Mouse (Mus musculus) liver, adult 2 months (tissue): ENCODE measurements at regions not wholly inside any gene's neighbourhood (a gene's known extent, or its start where the extent isn't known, plus 50 kb on each side); places are given as distances from the start of the nearest gene placed in this dataset.

ENCODE experiments used
- CTCF ChIP-seq: fragments of 200-500 bp; IDR thresholded peaks from 2 replicates; pipeline ENCODE4 v1.5.1; 2011; ENCODE audit warnings: low read depth, low read length, control low read depth
- POLR2A ChIP-seq: fragments of 200-500 bp; IDR thresholded peaks from 2 replicates; pipeline ENCODE4 v1.6.1; 2011; ENCODE audit warnings: low read length, control low read depth; ENCODE audit not compliant: insufficient read depth; ENCODE audit errors: extremely low read depth

DNA sequence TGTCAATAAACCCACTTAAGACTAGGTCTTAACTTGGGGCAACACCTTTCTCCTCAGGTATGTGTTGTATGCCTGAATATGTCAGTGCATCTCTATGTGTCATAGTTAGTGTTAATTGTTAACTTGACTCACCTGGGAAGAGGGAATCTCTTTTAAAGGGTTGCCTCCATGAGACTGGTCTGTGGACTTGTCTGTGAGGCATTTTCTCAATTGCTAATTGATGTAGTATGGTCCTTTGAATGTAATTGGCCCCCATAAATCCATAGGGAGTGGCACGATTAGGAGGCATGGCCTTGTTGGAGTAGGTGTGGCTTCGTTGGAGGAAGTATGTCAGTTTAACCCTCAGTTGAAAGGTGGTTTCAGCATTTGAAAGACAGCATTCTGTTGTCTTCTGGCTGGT is 237.1 kb downstream of the Vps13c start:
- no peak for TF ChIP-seq CTCF
- TF ChIP-seq POLR2A = no peak
